Mouse (Mus musculus) kidney, embryonic 14.5 days (tissue): ENCODE results near the gene Mindy1. TPM values are rescaled to one million over a fixed set of nuclear protein-coding genes. Genes with fewer than 3 reads are reported as not detected.

Source experiments
- ATAC-seq: fragments of 200-750 bp; cut with Nextera tagmentation; 2 replicates; pipeline ENCODE4 v1.8.0; 2017; ENCODE audit warnings: moderate number of reproducible peaks, mild to moderate bottlenecking, moderate TSS enrichment, moderate library complexity; ENCODE audit not compliant: low FRiP score, low TSS enrichment
- H3K27ac ChIP-seq: fragments of 300-500 bp; sonication (generic); 2 replicates; pipeline ENCODE4 v1.5.1; 2014; ENCODE audit warnings: low read depth, mild to moderate bottlenecking, low read length, moderate library complexity, mixed read lengths
- H3K27me3 ChIP-seq: fragments of 300-500 bp; sonication (generic); 2 replicates; pipeline ENCODE4 v1.6.1; 2014; ENCODE audit warnings: mild to moderate bottlenecking, low read length; ENCODE audit not compliant: control insufficient read depth, insufficient read depth
- H3K36me3 ChIP-seq: fragments of 300-500 bp; sonication (generic); 2 replicates; pipeline ENCODE4 v1.6.1; 2014; ENCODE audit warnings: low read length, mixed read lengths; ENCODE audit not compliant: control insufficient read depth, insufficient read depth
- H3K4me1 ChIP-seq: fragments of 300-500 bp; sonication (generic); 2 replicates; pipeline ENCODE4 v1.6.1; 2014; ENCODE audit warnings: low read length, mixed read lengths; ENCODE audit not compliant: control insufficient read depth, insufficient read depth
- H3K4me2 ChIP-seq: fragments of 300-500 bp; sonication (generic); replicated peaks from 2 replicates; pipeline ENCODE4 v1.6.1; 2014; ENCODE audit warnings: low read depth, mild to moderate bottlenecking, low read length
- H3K4me3 ChIP-seq: fragments of 300-500 bp; sonication (generic); 2 replicates; pipeline ENCODE4 v1.5.1; 2014; ENCODE audit warnings: mild to moderate bottlenecking, low read length
- H3K9ac ChIP-seq: fragments of 300-500 bp; sonication (generic); 2 replicates; pipeline ENCODE4 v1.6.1; 2014; ENCODE audit warnings: low read depth, mild to moderate bottlenecking, low read length, moderate library complexity
- H3K9me3 ChIP-seq: fragments of 300-500 bp; sonication (generic); 2 replicates; pipeline ENCODE4 v1.6.1; 2016; ENCODE audit warnings: low read length; ENCODE audit not compliant: control insufficient read depth
- WGBS: fragments of 180-500 bp; shearing (Covaris S2); extraction: QIAGEN DNeasy Blood & Tissue Kit; methylation state at CpG from one replicate; pipeline ENCODE4 v1.1.7; 2014; 5-methylcytosine and 5-hydroxymethylcytosine counted together
- polyA plus RNA-seq: library from polyadenylated mRNA; unstranded; fragments of >200 nt; fragmentation: Nextera tagmentation; extraction: Ambion mirVana; gene quantifications from 2 replicates; pipeline ENCODE4 v1.2.1, GENCODE M21; 2014

The Mindy1 gene
- polyA plus RNA-seq: 33.0 and 40.9 TPM in 2 replicates

DNA sequence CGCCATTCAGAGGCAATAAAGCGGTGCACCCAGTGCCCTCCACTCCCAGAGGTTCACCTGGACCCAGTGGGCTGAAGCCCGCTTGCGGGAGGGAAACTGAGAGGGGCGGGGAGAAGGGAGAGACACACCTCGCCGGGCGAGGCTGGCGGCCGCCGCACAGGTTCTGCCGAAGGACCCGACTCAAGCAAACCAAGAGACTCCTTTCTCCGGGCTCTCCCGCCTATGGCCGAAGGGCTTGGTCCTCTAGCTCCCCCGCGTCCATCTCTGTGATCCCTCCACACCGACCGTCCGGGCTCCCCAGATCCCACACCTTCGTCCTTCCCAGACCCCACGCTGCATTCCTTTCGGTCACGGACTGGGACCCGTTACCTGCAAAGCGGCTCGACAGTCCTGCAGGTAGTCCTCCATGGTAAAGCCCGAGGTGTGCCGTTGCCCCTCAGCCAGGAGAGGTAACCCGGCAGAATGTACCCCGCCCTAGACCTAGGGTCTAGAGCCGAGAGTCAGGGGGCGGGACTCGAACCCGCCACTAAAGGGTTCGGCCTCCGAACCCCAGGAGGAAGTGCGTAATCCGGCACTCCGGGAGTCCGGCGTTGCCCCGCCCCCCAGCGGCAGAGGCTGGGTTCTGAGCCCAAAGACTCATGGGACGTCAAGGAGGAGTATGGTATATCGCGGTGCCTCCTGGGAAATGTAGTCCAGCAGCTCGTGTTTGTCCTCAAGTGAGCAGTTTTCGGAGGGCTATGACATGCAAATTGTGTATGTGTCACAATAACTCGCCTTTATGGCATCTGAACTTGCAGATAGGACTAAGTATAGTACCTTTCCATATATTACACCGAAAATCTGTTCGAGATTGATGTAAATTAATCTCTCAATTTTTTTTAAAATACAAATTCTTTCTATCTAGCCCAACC lies at the start of gene Mindy1, which contains the start of gene Prune1:
Gene Mindy1 (plus strand): TSS at position 130 of the 911 bp plus-strand sequence.
Gene Prune1 (minus strand): TSS at position 861 of the 911 bp plus-strand sequence.
- H3K27ac ChIP-seq: peak within 1 kb of the TSS; percentile 98
- H3K36me3 ChIP-seq: no peaks in the 10 kb centered on the region
- WGBS: under 1% methylated on average over 52 of the region's 53 CpGs
- H3K9ac ChIP-seq: peak within 1 kb of the TSS; percentile 71
- peaks cover 17% of the 10 kb centered on the region; the same call in 1 of the 2 replicates for H3K4me1 ChIP-seq
- H3K4me2 ChIP-seq: peak within 1 kb of the TSS; percentile 82
- no peaks in the 10 kb centered on the region for H3K27me3 ChIP-seq
- peak; percentile 90 for ATAC-seq
- H3K4me3 ChIP-seq: peak within 1 kb of the TSS; percentile 61
- H3K9me3 ChIP-seq: no peaks in the 10 kb centered on the region

DNA sequence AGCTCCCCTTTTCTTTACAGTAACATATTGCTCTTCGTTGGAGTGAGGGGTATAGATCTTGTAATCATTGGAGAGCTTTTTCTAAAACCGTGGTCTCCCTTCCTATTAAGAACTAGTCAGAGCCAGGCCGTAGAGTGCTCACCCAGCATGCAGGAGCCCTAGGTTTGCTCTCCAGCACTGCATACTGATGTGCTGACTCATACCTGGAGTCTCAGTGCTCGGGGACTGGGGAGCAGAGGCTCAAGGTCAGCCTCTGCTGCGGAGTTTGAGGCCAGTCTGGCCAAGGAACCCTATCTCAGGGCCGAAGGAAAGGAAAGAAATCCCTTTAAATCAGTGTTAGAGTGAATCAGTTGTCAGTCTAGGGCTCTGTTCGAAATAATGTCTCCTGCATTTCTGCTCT lies 48.4 kb upstream of the Mindy1 start:
- Histone ChIP-seq H3K9ac (no peak overlapping the region), H3K9me3 (no peaks in the 10 kb centered on the region), H3K4me1 (peaks cover 24% of the 10 kb centered on the region), H3K4me3 (no peak overlapping the region), H3K36me3 (peaks cover 59% of the 10 kb centered on the region), H3K27ac (no peak overlapping the region), H3K4me2 (no peak overlapping the region), H3K27me3 (no peaks in the 10 kb centered on the region)
- 79% methylated on average over 7 of the region's 7 CpGs for WGBS
- no peak for ATAC-seq

DNA sequence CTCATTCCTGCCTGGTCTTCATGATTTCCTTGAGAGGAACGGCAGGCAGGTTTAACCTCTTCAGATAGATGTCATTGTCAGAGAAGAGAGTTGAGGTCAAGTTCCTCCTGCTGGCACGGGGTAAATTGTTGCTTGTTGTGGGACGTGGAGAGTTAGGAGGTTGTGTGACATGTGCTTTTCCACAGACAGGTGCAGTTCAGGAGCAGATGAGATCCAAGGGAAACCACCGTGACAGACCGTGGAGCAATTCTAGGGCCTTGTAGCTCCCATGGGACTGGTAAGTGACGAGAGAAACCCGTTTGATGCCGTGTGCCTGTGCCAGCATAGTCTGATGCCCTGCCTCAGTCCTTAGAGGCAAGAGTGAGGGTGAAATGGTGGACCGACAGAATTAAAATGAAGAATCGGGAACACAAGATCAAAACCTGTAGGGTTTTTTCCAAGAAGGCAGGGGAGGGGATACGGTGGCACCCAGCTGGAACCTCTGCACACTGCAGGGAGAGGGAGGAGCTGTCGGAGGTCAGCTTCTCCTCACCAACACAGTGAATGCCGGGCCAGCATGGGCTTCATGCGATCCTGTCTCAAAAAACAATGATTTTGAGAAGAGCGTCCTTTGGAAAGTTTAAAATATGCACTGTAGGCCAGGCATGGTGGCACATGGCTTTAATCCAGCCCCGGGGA lies 47.7 kb upstream of the Mindy1 start:
- 85% methylated on average over 16 of the region's 16 CpGs for WGBS
- no peak for ATAC-seq
- H3K4me1 ChIP-seq: peaks cover 24% of the 10 kb centered on the region
- no peak overlapping the region for H3K9ac ChIP-seq
- peaks cover 62% of the 10 kb centered on the region for H3K36me3 ChIP-seq
- H3K4me3 ChIP-seq: no peak overlapping the region
- H3K9me3 ChIP-seq: no peaks in the 10 kb centered on the region
- no peak overlapping the region for H3K4me2 ChIP-seq
- no peak overlapping the region for H3K27ac ChIP-seq
- no peaks in the 10 kb centered on the region for H3K27me3 ChIP-seq

DNA sequence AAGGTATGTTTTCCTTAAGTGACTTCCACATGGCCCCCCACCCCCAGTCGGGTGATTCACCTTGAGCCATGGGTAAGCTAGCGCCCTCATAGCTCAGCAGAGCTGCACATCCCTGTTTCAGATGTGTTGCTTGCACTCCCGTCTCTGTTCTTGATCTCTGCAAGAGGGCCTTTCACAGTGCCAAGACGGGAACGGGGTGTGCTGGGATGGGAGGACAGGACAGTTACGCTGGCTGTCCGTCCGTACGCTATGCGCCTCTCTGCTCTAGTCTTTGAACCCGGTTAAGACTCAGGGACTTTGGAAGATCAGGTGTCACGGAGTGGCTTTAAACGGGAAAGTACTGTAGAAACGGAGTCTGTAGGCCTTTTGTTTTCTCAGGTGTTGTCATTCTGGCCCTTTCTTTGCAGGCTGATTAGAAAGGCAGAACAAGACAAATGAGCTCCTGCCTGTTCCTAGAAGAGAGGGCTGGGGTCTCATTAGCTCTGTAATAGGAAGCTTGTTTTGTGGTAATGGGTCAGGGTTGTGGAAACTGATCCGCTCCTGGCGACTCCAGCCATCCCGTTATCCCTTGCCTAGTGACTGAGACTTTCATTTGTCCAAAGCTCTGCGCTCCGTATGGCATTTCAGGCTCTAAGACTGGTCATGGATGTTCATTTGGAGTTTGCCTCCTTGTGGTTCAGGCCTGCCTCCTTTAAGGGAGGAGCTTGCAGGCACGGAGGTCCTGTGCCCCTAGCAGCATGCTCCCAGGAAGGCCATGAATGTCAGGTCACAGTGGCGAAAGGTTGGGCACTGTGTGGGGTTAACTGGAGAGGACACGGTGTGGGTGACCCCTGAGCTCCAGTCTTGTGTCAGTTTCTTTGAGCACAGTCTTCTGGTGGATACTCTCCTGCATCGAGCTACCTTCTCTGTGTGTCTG lies 45.5 kb upstream of the Mindy1 start:
- no peaks in the 10 kb centered on the region for H3K9me3 ChIP-seq
- H3K4me3 ChIP-seq: no peak overlapping the region
- 48% methylated on average over 23 of the region's 23 CpGs for WGBS
- H3K36me3 ChIP-seq: peaks cover 62% of the 10 kb centered on the region
- H3K4me1 ChIP-seq: peaks cover 22% of the 10 kb centered on the region
- no peak overlapping the region for H3K4me2 ChIP-seq
- H3K9ac ChIP-seq: no peak overlapping the region
- ATAC-seq: peak; percentile 54; the same call in 1 of the 2 replicates
- no peaks in the 10 kb centered on the region for H3K27me3 ChIP-seq
- peak overlapping the region; percentile 47; the same call in 1 of the 2 replicates for H3K27ac ChIP-seq

DNA sequence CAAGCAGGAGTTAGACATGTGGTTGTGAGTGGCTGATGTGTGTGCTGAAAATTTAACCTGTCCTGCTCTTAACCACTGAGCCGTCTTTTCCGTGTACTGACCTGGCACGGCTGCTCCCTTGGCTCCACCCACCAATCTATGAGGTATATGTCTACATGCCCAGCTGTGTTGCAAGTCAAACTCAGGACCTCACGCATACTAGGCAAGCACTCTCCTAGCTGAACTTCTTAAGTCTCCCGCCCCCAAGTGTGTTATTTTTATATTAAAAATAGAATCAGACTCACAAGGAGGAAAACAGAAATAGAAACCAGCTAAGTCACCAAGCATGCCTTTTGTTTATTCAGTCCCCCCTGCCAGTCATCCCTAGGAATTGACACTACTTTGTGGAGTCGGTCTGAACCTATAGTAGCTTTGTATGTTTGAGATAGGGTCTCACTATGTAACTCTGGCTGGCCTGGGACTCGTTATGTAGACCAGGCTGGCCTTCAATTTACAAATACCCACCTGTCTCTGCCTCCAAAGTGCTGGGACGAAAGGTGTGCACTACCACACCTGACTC lies 43.5 kb upstream of the Mindy1 start:
- H3K4me1 ChIP-seq: peaks cover 8% of the 10 kb centered on the region; the same call in 1 of the 2 replicates
- no peaks in the 10 kb centered on the region for H3K27me3 ChIP-seq
- H3K4me2 ChIP-seq: no peak overlapping the region
- no peak overlapping the region for H3K9ac ChIP-seq
- peaks cover 51% of the 10 kb centered on the region for H3K36me3 ChIP-seq
- ATAC-seq: no peak
- no peak overlapping the region for H3K4me3 ChIP-seq
- no peaks in the 10 kb centered on the region for H3K9me3 ChIP-seq
- H3K27ac ChIP-seq: no peak overlapping the region
- WGBS: 90% methylated on average over 8 of the region's 8 CpGs

DNA sequence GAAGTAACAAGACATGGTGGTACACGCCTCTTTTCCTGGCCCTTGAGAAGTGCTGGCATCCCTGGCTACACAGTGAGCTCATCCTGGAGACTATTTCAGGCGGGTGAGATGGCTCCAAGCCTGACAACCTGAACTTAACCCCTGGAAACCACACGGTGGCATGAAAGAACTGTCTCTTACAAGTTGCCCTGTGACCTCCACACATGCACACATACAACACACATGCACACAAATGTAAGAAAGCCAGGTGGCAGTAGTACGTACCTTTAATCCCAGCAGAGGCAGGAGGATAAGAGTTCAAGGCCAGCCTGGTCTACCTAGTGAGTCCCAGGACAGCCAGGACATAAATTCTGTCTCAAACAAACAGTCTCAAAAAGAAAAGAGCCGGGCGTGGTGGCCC lies 42.1 kb upstream of the Mindy1 start:
- peaks cover 8% of the 10 kb centered on the region; the same call in 1 of the 2 replicates for H3K4me1 ChIP-seq
- no peak overlapping the region for H3K9ac ChIP-seq
- WGBS: 89% methylated on average over 6 of the region's 6 CpGs
- peaks cover 37% of the 10 kb centered on the region for H3K36me3 ChIP-seq
- no peaks in the 10 kb centered on the region for H3K9me3 ChIP-seq
- H3K27ac ChIP-seq: no peak overlapping the region
- no peak overlapping the region for H3K4me2 ChIP-seq
- H3K27me3 ChIP-seq: no peaks in the 10 kb centered on the region
- no peak for ATAC-seq
- H3K4me3 ChIP-seq: no peak overlapping the region

DNA sequence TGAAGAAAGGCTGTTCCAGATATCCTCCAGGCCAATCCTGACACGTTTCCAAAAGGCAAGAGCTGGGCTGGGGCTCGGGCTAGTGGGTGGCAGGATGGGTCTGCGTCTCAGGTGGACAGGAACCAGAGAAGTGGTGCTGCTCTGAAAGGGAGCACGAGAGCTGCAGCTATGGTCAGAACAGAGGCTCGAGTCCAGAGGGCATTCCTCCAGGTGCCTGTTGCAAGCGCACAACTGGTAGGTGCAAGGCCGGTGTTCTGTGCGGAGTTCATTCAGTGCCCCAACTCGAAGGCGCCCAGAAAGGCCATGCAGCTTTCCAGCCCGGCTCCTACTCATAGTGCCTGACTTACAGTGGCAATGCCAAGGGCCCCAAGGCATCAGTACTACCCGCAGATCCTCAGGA lies 41.2 kb upstream of the Mindy1 start:
- Histone ChIP-seq H3K4me1 (0 out of 2 replicates have a peak, but pooled peaks cover 6% of the 10 kb centered on the region), H3K27me3 (no peaks in the 10 kb centered on the region), H3K36me3 (peaks cover 28% of the 10 kb centered on the region), H3K4me3 (no peak overlapping the region), H3K4me2 (no peak overlapping the region), H3K27ac (no peak overlapping the region), H3K9ac (no peak overlapping the region), H3K9me3 (no peaks in the 10 kb centered on the region)
- ATAC-seq: no peak
- WGBS: 90% methylated on average over 12 of the region's 12 CpGs

DNA sequence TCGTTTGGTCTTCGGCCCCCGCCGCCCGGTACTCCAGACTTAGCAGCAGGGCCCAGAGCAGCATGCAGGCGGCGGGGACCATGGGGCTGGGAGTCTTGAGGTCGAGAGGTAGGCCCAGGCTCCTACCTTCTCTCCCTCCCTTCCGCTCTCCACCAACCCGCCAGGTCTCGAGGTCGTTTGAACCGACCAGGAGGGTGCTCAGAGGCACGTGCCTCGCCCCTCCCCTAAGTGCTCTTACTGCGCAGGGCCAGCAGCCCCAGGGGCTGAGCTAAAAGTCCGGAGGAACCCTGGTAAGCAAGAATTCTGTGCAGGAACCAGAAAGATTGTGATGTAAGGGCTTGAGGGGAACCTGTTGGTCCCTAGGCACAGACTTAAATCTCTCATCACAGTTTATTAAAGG lies 40.2 kb upstream of the Mindy1 start:
- Histone ChIP-seq H3K4me1 (0 out of 2 replicates have a peak, but pooled peaks cover 3% of the 10 kb centered on the region), H3K4me3 (no peak overlapping the region), H3K4me2 (peak overlapping the region; percentile 23; the same call in 1 of the 2 replicates), H3K9ac (no peak overlapping the region), H3K27me3 (no peaks in the 10 kb centered on the region), H3K9me3 (no peaks in the 10 kb centered on the region), H3K27ac (no peak overlapping the region), H3K36me3 (peaks cover 18% of the 10 kb centered on the region)
- 33% methylated on average over 17 of the region's 17 CpGs for WGBS
- no peak; the same call in 1 of the 2 replicates for ATAC-seq
